Mouse (Mus musculus) megakaryocyte, embryonic 14.5 days (primary cell): ENCODE data around the gene Bmp7.

Experiments used
- FLI1 ChIP-seq: IDR thresholded peaks from 2 replicates; pipeline ENCODE4 v1.6.1; 2012; ENCODE audit warnings: low read length, inconsistent platforms, mixed read lengths
- GATA1 ChIP-seq: IDR thresholded peaks from 3 replicates; pipeline ENCODE4 v1.6.1; 2012; ENCODE audit warnings: mixed read lengths, low read length, inconsistent platforms, borderline replicate concordance

- no peak for TF ChIP-seq GATA1
- TF ChIP-seq FLI1, result no peak
Measured at GRCm38 (mm10) chr2:172856549-172856948, 83.6 kb downstream of the Bmp7 start.
